Mouse (Mus musculus): Measurements from ENCODE around the gene Atp8b2.

Atp8b2 gene

DNA sequence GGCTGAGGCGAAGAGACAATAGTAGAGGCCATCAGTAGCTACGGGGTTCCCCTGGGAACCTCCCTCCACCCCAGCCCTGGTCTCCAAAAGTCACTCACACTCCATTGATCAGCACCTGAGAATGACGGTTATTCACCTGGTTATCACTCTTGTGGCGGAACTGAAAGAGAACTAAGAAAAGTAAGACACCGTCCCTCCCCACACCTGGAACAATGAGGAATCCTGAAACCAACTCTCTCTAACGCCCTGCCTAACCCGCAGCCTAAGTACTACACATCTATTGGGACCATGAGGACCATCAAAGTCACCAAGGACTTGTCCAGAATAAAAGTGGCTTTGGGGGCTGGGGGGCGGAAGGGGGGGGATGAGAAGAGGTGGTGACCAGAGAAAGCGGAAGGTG lies 5.4 kb downstream of the Atp8b2 start:
- DNase-seq: no peak

DNA sequence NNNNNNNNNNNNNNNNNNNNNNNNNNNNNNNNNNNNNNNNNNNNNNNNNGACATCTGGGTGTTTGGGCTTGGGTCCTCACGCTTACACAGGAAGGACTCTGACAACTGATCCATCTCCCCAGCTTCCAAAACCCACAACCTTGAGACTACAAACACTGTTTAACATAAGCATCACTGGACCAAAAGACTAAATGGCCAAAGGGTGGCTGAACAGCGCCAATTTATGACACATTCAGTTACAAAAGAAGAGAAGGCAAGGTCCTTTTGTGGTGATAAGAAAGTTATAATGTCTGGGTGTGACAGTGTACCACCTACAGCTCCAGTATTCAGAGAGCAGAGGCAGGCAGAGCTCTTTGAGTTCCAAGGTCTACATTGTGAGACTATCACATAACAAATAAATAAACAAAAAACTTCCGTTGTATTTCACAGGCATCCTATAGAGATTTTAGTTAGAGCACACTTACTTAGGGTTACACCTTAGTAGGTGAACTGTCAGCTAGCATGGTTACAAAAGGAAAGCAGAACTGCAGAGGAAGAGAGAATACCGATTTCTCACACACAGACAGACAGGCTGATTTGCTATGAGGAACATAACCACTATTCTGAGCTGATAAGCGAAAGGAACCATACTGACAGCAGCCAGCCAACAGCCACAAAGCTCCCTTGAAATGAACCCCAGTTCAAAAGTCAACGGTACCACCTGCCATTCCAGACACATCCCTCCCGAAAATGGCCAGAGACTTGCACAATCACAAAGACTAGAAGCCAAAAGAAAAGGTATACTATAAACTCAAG lies 6.9 kb downstream of the Atp8b2 start:
- no peak for DNase-seq

DNA sequence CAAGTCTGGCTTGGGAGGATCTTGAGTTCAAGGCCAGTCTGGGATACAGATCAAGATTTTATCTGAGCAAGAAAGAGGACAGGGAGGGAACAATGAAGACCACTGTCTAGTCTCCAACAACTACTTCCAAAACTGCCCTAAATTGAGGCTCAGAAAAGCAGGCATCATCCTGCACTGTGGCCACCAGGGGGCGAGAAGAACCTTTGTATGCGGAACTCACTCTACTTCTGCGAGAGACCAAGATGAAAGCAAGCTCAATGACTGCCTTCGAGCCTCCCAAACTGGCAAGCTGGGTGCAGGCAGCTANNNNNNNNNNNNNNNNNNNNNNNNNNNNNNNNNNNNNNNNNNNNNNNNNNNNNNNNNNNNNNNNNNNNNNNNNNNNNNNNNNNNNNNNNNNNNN lies 9.9 kb downstream of the Atp8b2 start:
- DNase-seq: peak; percentile 83

GRCm38 (mm10) chr3:89948655-89949054 lies 14.7 kb downstream of the Atp8b2 start:
- DNase-seq: no peak

DNA sequence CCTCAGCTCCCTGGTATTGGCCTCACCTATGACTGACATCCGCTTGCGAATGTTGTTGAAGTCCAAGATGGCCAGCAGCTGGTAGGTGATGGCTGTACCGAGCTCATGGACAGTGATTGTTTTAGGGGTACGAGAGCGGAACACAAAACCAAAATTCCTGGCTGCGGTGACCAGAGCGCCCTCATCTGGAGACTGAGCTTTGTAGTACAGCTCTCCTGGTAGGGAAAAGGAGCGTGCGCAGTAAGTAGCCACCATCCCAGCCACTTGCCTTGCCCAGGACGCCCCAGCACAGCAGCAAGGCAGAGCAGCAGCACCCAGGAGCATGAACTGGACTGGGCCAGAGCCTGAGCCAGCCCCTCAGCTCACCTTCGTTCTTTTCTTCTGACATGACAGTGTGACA lies 15.3 kb downstream of the Atp8b2 start:
- no peak for DNase-seq

DNA sequence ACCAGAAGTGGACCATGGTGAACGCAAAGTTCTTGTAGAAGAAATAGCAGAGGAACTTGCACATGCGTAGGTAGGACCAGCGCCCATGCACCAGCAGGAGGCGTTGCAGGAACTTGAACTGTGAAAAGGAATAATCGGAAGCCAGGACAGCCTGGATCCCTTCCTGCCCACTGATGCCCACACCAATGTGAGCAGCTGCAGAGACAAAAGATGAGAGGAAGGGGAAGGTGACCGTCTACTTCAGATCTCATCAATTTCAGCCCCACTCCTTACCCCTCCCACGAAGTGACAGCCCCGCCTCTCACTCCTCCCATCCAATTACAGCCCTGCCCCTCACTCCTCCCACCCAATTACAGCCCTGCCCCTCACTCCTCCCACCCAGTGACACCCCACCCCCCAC lies 18.3 kb downstream of the Atp8b2 start:
- no peak for DNase-seq

GRCm38 (mm10) chr3:89942894-89943293 lies 20.4 kb downstream of the Atp8b2 start:
- no peak for DNase-seq

DNA sequence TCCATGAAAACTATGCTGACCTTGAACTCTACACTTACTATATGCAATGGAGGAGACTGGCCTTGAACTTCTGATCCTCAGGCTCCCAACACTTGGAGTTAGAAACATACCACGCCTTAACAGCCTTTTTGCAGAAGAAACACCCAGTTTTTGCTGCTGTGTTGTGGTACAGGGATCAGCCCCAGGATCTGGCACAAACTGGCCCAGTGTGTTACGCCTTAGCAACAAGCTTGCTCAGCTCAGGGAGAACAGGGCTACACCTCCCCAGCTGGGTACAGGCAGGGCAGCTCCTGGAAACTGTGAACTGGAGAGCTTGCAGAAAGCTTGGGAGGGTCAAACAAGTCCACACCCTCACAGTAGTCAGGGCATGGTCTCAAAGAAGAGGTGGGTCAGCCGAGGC lies 26.8 kb downstream of the Atp8b2 start:
- no peak for DNase-seq

DNA sequence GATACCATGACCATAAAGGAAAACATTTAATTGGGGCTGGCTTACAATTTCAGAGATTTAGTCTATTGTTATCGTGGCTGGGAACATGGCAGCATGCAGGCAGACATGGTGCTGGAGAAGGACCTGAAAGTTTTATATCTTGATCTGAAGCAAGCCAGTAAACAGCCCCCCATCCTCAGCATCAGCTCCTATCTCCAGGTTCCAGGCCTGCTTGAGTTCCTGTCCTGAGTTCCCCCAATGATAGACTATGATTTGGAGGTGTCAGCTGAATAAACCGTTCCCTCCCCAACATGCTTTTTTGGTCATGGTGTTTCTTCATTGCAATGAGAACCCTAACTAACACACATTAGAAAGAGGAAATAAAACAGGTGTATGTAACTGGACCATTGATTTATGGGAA lies 30.4 kb downstream of the Atp8b2 start:
- no peak for DNase-seq

DNA sequence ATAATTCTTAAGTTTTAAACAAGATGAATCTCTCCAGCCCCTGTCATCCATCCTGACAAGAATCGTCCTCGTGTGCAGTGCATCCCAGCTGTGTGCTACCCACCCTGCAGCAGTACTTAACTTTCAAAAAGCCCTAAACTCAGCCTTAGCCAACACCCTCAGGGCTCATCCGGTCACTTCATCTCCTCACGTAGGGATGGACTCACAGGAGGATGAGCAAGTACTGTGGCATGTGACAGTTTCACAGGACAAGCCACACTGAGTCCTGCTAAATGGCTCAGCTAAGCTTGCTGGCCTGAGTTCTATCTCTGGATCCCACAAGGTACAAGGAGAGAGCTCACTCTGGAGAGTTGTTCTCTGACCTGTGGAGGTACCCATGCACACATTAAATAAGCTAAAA lies 34.4 kb downstream of the Atp8b2 start:
- DNase-seq: no peak

GRCm38 (mm10) chr3:89926440-89926839 lies 36.9 kb downstream of the Atp8b2 start:
- no peak for DNase-seq

GRCm38 (mm10) chr3:89920711-89921110 lies 42.6 kb downstream of the Atp8b2 start:
- no peak for DNase-seq

DNA sequence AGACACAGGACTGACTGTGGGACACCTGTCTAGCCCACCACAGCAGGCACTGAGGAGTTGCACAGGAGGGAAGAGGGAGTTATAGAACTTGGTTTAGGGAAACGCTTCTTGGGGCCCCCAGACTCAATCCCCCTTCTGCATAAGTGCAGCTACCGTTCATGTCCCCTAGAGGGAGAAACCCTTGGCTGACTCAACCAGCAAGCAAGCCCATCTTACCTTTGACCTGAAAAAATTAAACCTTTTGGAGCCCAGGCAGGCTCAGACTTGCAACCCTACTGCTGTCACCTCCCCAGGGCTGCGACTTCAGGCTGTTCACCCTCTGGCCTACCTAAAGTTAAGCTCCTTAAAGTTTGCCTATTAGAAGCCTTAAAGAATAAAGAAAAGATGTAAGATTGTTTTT lies 45.9 kb downstream of the Atp8b2 start:
- no peak for DNase-seq

- no peak for DNase-seq
Observed at GRCm38 (mm10) chr3:89916622-89917021, 46.7 kb downstream of the Atp8b2 start.

DNA sequence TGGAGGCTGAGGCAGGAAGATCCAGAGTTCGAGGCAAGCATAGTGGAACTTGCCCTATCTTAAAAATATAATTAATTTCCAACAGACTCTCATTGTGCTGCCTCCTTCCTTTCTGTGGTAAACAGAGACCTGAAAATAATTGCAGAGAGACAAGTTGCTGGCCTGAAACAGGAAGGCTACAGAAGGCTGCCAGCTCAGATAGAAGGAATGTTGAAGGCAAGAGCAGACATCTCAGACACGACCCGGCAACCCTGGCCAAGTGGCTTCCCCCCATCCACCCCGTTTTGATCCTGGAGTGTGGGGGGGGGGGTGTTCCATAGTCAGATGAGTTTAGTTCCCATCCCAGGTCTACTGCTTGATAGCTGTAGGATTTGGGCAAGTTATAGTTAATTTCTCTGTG lies 48.6 kb downstream of the Atp8b2 start:
- no peak for DNase-seq

DNA sequence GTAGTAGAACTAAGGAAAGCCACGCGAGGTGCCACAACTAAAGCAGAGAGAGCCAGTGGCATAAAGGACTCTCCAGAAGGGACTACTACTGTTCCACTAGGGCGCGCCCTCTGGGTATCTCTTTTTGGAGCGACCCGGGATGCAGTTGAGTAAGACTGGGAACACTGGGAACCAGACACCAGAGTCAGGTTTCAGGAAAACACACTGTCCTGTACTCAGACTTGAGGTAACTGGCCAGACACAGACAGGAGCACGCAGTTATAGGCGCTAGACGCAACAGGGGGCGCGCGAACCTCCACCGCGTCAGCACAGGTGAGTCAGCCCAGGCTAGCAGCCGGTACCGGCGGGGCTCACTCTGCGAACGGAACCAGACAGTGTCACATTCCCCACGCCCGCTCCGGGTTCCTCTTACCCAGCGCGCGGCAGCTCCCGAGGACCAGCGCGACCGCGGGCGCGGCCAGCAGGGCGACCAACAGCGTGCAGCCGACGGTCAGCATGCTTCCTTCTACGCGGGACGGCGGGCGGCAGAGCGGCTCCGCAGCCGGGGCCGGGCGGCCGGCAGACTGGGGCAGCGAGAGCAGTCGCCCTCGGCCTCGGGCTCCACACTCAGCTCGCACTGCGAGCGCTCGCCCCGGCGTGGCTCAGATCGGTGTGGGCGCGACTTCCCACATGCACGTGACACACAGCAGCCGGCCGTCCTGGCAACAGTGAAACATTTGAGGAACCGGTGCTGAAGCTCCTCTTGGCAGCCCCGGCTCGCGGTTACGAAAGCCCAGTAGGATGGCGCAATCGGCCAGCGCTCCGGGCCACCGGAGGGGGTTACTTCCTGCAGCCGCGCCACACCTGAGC lies 50.5 kb downstream of the Atp8b2 start, which contains the start of gene Il6ra:
Gene Il6ra (minus strand): TSS at position 654 of the 849 bp plus-strand sequence.
- DNase-seq: peak; percentile 88

GRCm38 (mm10) chr3:89912108-89912542 lies 51.2 kb downstream of the Atp8b2 start:
- no peak for DNase-seq

GRCm38 (mm10) chr3:89911207-89911606 lies 52.1 kb downstream of the Atp8b2 start:
- no peak for DNase-seq

DNA sequence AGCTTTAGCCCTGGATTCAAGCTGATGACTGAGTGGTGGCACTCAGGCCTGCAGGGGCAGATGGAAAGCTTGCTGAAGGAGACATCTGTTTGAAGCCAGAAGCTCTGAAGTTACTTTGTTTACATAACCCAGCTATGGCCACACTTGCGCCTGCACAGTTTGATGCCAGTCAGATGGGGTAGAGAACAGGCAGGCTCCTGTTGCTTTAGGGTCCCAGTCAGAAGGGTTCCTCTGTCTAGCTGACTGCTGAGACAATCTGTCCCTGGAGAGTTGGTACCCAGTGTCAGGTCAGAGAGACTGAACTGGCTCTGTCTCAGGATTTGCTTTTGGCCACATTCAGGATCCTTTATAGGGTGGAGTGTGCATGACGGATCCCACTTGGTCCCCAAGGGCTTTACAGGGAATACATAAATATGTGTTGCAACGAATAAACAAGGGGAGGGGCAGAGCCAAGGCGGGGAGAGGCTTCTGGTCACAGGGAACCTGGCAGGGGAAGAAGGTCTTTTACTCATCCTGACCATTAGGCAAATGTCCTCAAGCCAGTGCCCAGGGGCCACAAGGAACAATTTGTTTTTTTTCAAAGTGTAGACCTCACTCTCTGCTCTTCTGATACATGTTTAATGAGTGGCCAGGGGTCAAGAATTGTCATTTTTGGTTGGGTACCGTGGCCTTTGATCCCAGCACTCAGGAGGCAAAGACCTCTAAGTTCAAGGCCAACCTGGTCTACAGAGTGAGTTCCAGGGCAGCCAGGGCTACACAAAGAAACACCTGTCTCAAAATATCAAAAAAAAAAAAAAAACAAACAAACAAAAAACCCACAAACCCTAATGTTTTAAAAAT lies 53.4 kb downstream of the Atp8b2 start:
- DNase-seq: no peak

DNA sequence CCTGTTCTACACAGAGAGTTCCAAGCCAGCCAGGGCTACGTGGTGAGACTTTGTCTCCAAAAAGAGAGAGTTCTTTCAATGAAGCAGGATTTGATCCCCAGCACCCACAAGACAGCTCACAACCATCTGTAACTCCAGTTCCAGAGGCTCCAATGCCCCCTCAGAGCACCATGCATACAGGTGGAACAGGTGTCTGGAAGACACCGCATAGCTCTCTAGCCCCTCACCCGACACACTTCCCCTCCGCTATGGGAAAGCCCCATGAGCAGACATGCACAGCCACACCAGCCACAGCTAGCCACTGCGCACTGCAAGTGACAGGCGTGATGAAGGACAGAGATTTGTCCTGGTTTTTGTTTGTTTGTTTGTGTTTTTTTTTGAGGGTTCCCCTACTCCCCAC lies 54.5 kb downstream of the Atp8b2 start:
- DNase-seq: no peak

DNA sequence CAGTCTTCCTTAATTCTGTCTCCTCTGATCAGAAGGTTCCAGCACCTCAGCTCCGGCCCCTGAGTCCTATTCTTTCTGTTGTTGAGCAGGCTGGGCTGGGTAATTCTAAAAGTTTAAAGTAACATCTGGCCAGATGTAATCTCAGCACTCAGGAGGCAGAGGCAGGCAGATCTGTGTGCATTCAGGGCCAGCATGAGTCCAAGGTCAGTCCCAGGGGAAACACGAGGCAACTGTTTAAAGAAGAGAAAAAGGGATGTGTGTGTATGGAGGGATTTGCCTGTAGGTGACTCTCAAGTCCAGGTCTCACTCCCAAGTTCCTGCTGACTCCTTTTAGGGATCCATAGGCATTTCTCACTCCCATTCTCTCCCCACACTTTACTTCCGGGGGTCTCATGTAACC lies 55.5 kb downstream of the Atp8b2 start:
- DNase-seq: no peak

GRCm38 (mm10) chr3:89899511-89899908 lies 63.8 kb downstream of the Atp8b2 start:
- DNase-seq: no peak

- peak; percentile 66 for DNase-seq
Observed at GRCm38 (mm10) chr3:89898870-89899510, 64.3 kb downstream of the Atp8b2 start.
